Mouse (Mus musculus): ENCODE data around the gene Abcf3.

Abcf3 gene

DNA sequence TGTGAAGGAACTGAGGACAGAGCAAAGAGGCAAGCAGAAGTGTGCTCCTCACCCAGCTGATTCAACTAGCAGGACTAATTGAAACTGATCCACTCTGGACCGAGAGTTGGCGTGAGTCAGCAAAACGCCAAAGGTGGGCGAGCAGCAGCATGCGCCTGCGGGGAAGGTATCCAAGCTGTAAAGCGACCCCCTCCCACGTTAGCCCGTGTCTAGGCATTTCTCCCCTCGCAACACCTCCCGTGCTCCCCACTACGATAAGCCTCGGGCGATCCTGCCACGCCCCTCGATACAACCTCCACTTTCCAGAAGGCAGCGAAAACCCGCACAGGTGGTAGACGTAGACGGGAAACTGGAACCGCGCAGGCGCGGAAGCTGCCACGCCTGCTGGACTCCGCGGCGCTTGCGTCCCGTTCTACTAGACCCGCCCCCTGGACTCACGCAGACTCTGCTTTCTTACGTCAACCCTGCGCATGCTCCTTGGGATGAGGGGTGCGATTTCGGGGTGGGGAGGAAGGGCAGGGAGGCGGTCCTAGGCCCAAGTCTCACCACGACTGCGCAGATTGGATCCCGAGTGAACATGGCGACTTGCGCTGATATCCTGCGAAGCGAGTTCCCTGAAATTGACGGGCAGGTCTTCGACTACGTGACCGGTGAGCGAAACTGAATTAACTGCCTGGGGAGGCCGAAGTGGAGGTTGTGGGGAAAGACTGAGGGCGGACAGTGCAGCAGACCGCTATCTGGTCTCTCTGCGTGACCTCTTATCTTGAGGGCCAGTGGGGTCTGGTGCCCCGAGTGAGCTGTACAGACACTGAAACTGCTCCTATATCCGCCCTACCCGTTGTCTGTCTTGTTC, at the start of gene Abcf3:
Abcf3 (plus strand) TSS at position 482 of the 853 bp plus-strand sequence.
- peak; percentile 91 for DNase-seq (ENCODE audit: low spot score)

DNA sequence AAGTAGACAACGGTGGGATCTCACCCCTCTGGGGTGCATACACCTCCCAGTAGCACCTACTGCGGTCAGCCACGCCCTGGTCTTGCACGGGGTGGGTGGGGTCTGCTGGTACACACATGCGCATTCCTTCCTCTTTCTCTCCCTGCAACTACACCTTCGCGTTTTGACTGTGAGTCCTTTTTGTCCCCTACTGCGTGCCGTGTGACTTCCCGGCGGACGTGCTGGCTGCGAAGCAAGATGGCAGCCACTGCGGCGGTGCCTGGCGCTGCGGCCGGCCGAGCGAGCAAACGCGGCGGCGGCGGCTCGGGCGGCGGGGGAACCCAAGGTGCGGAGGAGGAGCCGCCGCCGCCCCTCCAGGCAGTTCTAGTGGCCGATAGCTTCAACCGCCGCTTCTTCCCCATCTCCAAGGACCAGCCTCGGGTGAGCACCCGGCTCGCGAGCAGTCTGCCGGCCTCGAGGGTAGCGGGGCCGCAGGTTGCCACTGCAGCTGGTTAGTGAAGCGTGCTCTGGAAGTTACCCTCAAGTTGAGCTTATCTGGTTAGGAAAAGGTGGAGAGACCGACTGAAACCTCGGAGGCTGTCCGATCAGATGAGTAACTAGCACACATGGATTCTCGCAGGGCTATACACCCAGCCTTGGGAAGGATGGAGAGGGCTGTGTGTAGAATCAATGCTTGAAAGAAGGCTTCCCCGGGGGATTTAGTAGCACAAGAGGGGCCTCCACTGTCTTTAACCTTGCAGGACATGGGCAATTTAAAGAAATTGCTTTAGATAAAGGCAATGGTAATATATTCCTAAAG, 49.5 kb upstream of the Abcf3 start, which contains the start of gene Eif2b5:
Eif2b5 (plus strand) TSS at position 141 of the 799 bp plus-strand sequence.
- DNase-seq (ENCODE audit: low spot score), result peak; percentile 71

DNA sequence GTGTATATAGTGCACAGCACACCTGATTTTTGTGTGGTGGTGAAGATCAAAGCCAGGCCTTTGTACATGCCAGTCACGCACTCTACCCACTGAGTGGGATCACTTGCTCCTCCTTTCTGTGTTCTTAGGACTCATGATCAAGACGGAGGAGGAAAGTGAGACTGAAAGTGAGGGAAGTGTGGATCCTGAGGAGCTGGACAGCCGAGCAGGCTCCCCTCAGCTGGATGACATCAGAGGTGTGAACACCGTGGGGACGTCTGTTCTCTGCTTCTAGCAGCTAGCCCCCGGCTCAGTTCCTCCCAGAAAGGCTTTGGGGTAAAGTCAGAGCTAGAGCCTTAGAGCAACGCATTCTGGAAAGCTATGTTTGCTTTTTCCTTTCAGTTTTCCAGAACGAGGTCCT, 42.4 kb upstream of the Abcf3 start:
- DNase-seq (ENCODE audit: low spot score), result no peak

DNA sequence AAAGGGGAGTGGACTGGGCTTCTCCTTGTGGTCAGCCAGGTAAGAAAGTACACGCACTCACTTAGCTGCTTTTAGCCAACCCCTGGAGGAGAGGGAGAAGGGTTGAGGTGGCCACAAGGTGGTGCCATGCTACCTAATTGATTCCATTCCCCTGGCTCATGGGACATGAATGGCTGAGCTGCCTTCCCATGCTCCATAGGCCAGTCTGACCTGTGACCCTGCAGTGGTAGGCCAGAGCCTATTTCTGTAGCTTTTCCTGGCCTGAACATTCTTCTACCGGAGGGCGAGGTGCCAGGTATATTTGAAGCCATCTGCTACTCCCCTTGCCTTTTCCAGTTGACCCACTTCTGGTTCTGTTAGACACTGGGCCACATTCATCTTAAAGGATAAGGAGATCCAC, 39.0 kb upstream of the Abcf3 start:
- no peak for DNase-seq (ENCODE audit: low spot score)

DNA sequence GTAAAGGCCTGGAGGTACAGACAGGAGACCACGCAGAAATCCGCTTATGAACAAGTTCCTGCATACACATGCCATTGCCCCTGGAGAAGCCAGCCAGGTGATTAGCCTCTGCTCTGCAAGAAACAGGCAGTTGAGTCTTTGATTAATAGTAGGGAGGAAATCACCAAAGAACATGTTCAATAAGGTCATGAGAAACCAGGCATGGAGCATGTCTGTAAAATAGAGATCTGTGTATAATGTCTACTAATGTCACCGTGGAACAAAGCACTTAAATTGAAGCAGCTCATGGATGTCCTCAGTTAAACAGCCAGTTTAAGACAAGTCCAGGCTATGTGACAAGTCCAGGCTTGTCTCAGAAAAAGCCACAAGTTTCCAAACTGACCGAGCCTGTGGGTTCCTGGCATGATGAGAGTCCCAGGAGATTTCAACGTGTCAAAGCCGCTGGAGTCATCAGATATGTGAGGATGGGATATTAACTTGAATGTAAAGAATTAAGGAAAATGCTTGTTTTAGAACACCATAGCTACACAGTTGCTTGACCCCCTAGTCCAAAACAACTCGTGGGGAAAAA, 37.0 kb upstream of the Abcf3 start:
- DNase-seq (ENCODE audit: low spot score), result no peak

DNA sequence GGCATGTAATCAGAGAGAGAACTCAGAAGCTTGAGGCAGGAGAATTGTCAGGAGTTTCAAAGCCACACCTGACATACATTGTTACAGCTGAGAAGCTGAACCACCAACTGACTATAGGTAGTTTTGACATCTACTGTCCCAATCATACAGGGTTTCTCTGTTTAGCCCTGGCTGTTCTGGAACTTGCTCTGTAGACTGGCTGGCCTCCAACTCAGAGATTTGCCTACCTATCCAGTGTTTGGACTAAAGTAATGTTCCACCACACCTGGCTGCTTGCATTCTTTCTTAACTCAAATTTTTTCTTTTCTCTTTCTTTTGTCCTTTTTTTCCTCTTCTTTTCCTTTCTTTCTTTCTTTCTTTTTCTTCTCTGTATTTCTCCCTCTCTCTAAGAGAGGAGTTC, 32.3 kb upstream of the Abcf3 start:
- DNase-seq (ENCODE audit: low spot score), result no peak

DNA sequence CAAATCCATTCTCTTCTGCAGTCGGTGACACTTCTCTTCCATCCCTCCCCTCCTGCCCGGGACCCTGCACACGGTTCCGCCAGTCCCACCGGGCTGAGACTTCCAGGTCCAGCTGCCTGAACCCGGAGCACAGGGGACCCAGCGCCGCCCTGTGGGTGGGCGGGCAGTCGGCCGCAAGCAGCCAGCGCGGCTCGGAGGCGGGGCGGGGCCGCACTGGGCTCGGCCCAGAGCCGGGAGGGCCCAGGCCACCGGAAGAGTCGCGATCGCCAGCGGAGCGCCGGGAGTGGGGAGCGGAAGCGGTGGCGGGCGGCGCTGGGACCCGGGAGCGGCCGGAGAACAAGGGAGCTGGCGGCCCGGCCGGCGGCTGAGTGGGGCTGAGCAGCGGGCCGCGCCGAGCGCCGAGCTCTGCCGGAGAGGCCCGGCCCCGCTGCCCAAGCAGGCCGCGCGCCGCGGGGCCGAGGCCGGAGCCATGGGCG, 31.6 kb upstream of the Abcf3 start, which contains the start of gene Dvl3:
Dvl3 (plus strand) TSS at position 257 of the 476 bp plus-strand sequence.
- peak; percentile 57 for DNase-seq (ENCODE audit: low spot score)

DNA sequence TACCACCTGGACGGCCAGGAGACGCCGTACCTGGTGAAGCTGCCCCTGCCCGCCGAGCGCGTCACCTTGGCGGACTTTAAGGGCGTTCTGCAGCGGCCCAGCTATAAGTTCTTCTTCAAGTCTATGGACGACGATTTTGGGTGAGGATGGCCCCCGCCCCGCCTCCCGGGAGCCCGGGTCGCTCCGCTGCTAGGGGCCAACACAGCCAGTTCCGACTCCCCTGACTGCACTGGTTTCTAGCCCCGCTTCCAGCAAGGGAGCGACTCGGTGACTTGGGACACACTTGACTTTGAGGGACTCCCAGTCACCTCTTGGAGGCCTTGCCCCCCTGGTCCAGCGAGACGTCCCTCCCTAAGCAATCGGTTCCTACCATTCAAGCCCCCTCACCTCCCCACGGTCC, 31.2 kb upstream of the Abcf3 start:
- no peak for DNase-seq (ENCODE audit: low spot score)

DNA sequence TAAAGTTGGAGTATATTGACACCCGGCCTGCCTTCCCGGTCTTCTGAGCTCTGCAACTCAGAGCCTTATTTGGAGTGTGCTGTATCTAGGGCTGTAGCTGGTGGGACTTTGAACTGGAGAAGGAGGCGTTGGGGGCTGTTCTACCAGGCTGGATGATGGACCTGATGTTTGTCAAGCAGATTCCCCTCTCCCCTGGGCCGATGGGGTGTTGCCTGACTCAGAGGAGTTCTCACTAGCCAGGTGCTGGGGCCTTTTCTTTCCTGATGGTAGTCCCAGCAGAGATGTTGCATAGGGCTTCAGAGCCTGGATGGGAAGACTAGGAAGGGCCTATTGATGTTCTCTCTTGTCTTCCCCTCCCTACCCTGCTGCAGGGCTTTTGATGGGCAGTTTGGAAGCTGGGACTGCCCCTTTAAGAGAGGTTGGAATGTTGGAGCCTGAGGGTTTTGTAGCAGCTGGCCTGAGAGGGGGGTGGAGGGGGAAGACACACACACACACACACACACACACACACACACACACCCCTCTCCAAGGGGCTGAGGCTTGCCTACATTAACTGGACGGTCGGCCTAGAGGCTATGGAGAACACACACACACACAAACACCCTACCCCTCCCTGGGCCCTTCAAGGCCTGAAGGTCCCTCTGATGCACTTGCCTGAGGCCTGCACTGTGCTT, 30.5 kb upstream of the Abcf3 start:
- DNase-seq (ENCODE audit: low spot score), result no peak

DNA sequence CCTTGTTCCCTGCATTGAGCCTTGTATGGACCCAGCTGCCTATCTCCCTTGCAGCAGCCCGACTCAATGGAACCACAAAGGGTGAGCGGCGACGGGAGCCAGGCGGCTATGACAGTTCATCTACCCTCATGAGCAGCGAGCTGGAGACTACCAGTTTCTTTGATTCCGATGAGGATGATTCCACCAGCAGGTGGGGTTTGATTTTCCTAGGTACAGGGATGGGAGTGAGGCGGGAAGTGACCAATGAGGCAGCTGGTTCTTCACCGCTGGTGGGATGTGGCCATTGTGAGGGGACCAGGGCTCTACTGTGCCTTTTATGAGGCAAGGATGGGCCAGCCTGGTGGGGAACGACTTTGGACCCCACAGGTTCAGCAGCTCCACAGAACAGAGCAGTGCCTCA, 24.5 kb upstream of the Abcf3 start:
- no peak for DNase-seq (ENCODE audit: low spot score)

DNA sequence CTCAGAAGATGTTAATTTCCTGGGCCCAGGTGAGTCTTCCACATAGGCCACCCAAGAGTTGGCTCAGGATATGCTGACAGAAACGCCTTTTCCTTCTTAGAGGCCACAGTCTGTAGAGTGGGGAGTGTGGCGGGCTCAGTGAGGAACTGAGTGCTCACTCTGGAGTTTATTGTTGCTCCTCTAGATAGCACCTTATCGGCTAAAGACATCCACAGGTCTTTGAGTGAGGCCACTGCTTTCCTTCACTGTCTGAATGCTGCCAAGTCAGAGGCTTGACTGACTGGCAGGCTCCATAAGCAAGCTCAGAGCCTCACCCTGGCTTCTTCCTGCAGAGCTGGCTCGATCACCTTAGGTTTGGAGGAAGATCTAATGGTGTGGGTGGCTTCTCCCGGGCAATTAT, 19.6 kb upstream of the Abcf3 start:
- no peak for DNase-seq (ENCODE audit: low spot score)

DNA sequence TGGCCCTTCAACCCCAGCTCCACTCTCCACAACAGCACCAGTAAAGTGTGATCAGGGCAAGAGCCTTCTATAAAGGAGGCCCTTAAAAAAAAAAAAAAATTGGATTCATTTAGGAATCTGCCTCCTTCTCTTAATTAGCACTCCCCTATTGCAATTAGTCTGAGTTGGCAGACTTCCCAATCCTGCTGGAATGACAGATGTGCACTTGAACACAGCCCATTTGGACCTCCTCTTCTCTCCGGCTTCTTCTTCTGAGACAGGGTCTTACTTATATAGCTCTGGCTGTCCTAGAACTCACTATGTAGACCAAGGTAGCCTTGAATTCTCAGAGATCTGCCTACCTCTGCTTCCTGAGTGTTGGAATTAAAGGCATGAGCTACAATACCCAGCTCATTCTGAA, 19.0 kb upstream of the Abcf3 start:
- DNase-seq (ENCODE audit: low spot score), result no peak

DNA sequence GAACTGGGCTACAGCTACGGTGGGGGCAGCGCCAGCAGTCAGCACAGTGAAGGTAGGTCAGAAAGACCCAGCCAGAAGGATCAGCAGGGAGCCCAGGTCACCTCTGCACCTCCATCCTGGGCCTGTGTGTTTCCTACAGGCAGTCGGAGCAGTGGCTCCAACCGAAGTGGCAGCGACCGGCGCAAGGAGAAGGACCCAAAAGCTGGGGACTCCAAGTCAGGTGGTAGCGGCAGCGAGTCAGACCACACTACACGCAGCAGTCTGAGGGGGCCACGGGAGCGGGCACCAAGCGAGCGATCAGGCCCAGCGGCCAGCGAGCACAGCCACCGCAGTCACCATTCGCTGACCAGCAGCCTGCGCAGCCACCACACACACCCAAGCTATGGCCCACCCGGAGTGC, 17.4 kb upstream of the Abcf3 start:
- DNase-seq (ENCODE audit: low spot score), result no peak

DNA sequence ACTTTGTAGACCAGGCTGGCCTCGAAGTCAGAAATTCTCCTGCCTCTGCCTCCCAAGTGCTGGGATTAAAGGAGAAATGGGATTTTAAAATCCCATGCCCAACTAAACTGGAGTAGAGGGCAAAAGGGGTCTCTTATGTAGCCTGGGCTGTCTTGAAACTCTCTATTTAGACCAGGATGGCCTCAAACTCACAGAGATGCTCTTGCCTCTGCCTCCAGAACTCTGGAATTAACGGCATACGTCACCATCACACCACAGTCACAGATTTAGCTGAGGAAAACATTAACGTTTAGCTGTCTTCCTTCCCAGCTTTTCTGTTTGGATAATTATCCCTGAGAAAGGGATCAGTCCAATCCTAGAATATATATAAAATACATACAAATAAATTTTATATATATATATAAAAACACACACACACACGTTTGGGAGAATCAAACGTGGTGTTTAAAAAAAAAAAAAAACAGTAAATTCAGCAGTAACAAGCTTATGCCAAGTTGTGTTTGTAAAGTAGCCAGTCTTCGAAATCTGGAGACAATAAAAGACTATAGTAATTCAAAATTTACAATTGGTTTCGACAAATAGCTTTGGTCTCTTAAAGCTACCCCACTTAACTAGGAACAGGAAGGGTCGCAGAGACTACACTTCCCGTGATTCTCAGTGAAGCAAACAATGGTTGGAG, 13.6 kb upstream of the Abcf3 start:
- no peak for DNase-seq (ENCODE audit: low spot score)

DNA sequence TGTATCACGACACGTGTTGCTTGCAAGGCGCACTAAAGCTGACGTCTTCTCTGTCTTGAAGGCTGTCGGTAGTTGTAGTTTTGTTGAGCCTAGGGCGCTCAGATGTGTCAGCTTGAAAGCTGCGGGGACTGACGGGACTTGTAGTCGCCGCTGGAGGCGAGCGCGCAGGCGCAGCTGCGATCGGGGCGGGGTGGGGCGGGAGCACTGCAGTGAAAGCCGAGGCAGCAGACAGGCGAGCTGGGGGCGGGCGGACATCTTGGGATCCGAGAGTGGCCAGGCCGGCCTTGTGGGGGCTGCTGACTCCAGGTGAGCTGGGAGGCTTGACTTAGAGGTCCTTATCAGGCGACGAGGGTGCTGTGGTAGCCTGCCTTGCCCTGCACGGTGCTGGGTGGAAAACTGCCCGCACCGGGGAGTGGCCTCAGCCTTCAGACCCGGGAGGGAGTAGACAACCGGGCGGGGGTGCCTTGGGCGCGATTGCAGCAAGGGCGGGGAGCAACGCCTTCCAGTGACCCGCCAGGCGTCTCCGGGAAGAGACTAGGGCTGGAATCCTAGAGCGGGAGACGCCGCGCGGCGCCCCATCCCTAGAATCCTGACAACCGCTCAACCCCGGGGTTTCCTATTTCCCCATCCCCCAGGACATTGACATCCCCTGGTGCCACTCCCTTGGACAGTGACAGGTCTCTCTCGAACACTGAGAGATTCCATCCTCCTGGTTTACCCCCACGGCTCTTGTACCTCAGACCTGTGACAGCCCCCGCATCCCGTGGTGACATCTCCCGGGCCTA, 12.9 kb upstream of the Abcf3 start, which contains the start of gene Ap2m1:
Ap2m1 (plus strand) TSS at position 183 of the 785 bp plus-strand sequence.
- DNase-seq (ENCODE audit: low spot score), result peak; percentile 62

DNA sequence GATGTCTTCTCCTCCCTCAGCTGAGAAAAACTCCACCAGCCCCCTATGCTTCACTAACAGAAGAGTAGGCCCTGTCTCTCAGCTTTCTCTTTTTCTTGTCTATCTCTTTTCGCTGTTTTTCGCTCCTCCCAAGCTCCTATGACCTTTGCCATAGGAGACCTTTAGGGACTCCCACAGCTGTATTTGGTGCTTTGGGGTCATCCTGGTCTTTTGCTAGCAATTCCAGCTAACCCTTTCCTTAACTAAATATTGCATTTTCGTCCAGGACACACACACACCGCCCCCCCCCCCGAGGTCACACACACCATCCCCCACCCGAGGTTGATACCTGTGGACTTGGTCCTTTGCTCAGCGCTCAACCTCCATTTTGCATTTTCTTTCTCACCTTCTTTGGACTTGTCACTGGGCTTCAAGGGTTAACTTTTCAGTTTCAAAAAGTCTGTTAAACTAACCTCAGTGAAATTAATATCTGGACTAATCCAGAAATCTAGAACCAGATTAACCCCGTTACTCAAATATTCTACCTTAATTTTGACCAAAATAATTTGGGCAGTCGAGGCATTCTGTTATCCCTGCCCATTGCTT, 12.2 kb upstream of the Abcf3 start:
- DNase-seq (ENCODE audit: low spot score), result no peak

DNA sequence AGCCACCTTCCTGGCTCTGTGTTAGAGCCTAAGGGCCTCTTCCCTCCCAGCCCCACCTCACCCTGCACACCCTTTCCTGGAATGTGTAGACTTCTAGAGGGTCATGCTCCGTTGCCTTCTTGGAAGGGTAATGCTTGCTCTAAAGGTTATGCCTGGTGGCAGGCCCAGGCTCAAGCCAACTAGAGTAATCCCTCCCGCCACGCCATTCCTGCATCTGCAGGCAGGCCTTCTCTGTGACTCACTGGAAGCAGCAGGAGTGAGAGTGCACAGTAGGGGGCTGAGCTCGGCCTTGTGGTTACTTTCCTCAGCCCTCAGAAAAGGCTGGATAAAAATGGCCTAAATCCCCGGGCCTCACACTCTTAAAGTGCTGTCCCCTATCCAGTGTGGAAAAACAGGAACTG, 11.3 kb upstream of the Abcf3 start:
- no peak for DNase-seq (ENCODE audit: low spot score)

DNA sequence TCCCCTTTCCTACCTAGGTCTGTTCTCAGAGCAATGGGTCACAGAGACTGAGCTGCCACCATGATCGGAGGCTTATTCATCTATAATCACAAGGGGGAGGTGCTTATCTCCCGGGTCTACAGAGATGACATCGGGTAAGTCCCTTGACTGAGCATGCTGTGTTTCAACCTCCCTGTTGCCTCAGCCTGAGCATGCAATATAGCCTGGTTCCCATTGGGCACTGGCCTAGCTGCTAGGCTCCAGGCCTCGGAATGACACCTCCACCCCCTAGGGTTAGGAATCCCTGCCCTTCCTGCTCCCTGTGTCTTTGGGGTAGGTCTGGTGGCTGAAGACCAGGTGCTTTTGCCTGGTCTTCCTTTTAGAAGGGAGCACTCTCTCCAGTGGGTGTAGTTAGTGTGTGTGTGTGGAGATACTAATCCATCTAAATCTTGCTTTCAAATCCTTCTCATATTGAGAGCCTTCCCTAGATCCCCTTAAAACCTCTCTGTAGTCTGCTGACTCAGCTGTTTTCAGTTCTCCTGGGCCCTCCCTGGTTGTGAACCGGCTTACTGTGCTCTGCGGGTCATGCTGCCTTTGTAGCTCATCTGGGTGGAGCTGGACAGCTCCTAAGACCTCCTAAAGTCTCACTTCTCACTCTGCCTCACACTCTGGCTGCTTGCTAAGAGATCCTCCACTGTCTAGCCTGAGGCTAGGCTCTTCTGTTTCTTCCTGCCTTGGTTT, 10.6 kb upstream of the Abcf3 start:
- DNase-seq (ENCODE audit: low spot score), result no peak

DNA sequence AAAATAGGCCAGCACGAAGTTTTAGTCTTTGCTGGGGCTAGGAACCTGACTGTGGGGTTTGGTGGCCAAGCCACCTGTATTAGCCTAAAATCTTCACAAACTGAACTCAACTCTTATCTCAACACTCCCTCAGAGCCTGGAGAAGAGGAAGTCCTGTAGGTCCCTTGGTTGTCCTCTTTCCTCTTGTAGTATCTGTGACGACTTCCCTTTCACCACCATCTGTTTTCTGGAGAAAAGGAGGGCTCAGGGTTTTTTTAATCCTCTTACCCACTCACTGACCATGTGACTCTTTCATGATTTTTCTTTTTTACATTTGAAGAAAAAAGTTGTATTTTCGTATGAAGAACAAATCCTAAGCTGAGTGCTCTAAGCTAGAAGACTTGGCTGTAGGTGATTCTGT, 8.7 kb upstream of the Abcf3 start:
- DNase-seq (ENCODE audit: low spot score), result no peak

DNA sequence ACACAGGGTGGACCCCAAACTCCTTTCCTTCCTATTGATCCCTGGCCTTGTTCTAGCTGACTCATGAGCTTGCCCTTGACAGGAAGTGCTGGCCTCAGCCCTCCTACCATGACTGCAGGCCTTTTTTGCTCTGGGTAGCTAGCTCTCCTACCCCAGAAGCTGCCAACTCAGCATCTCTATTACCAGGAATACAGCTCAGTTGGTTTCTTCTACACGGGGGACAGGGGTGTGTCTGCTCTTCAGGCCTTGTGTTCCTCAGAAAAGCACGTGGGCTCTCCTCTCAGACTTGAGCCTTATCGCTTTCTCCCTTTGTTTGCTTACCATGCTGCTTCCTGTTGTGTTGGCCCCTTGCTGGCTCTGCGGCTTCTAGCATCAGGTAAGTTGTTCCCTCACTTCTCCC, 7.9 kb upstream of the Abcf3 start:
- no peak for DNase-seq (ENCODE audit: low spot score)

Measured in urinary bladder, postnatal 10 days (tissue).